Mouse (Mus musculus) cerebellum, adult 2 months (tissue): ENCODE measurements at regions not wholly inside any gene's neighbourhood (a gene's known extent, or its start where the extent isn't known, plus 50 kb on each side); places are given as distances from the start of the nearest gene placed in this dataset.

Source experiments
- CTCF ChIP-seq: fragments of 200-500 bp; IDR thresholded peaks from 2 replicates; pipeline ENCODE4 v1.5.1; 2011; ENCODE audit warnings: low read depth, mild to moderate bottlenecking, control low read depth, low read length, moderate library complexity, borderline replicate concordance; ENCODE audit not compliant: insufficient read depth
- POLR2A ChIP-seq: fragments of 200-500 bp; IDR thresholded peaks from 2 replicates; pipeline ENCODE4 v1.6.1; 2011; ENCODE audit warnings: low read length, control low read depth, borderline replicate concordance; ENCODE audit not compliant: insufficient read depth

- no peak for TF ChIP-seq POLR2A
- no peak for TF ChIP-seq CTCF
Observed at GRCm38 (mm10) chr6:138754302-138754954, 96.1 kb upstream of the Igbp1b start.
